Mouse (Mus musculus) embryonic facial prominence, embryonic 14.5 days (tissue): ENCODE measurements at regions not wholly inside any gene's neighbourhood (a gene's known extent, or its start where the extent isn't known, plus 50 kb on each side); places are given as distances from the start of the nearest gene placed in this dataset.

Experiments
- ATAC-seq: fragments of 200-750 bp; cut with Nextera tagmentation; 2 replicates; pipeline ENCODE4 v1.8.0; 2017; ENCODE audit warnings: low read depth, moderate number of reproducible peaks, moderate TSS enrichment
- DNase-seq: peaks from one replicate; pipeline ENCODE4 v3.0.0-alpha.2; 2015; ENCODE audit warnings: low spot score
- H3K27ac ChIP-seq: fragments of 300-500 bp; sonication (generic); replicated peaks from 2 replicates; pipeline ENCODE4 v1.5.1; 2014; ENCODE audit warnings: low read depth, mild to moderate bottlenecking, low read length, moderate library complexity
- H3K27me3 ChIP-seq: fragments of 300-500 bp; sonication (generic); replicated peaks from 2 replicates; pipeline ENCODE4 v1.6.1; 2014; ENCODE audit warnings: low read length; ENCODE audit not compliant: control insufficient read depth, insufficient read depth
- H3K36me3 ChIP-seq: fragments of 300-500 bp; sonication (generic); 2 replicates; pipeline ENCODE4 v1.6.1; 2014; ENCODE audit warnings: low read length, mixed read lengths; ENCODE audit not compliant: control insufficient read depth, insufficient read depth
- H3K4me1 ChIP-seq: fragments of 300-500 bp; sonication (generic); 2 replicates; pipeline ENCODE4 v1.6.1; 2014; ENCODE audit warnings: antibody characterized with exemption, low read length; ENCODE audit not compliant: control insufficient read depth, insufficient read depth
- H3K4me2 ChIP-seq: fragments of 300-500 bp; sonication (generic); 2 replicates; pipeline ENCODE4 v1.6.1; 2014; ENCODE audit warnings: low read depth, mild to moderate bottlenecking, low read length, moderate library complexity, mixed read lengths
- H3K4me3 ChIP-seq: fragments of 300-500 bp; sonication (generic); 2 replicates; pipeline ENCODE4 v1.5.1; 2014; ENCODE audit warnings: low read depth, mild to moderate bottlenecking, low read length
- H3K9ac ChIP-seq: fragments of 300-500 bp; sonication (generic); 2 replicates; pipeline ENCODE4 v1.6.1; 2014; ENCODE audit warnings: low read depth, mild to moderate bottlenecking, low read length, moderate library complexity, mixed read lengths
- H3K9me3 ChIP-seq: fragments of 300-500 bp; sonication (generic); 2 replicates; pipeline ENCODE4 v1.6.1; 2016; ENCODE audit warnings: low read length; ENCODE audit not compliant: control insufficient read depth
- WGBS: fragments of 180-500 bp; shearing (Covaris S2); extraction: QIAGEN DNeasy Blood & Tissue Kit; methylation state at CpG from one replicate; pipeline ENCODE4 v1.1.7; 2014; 5-methylcytosine and 5-hydroxymethylcytosine counted together

DNA sequence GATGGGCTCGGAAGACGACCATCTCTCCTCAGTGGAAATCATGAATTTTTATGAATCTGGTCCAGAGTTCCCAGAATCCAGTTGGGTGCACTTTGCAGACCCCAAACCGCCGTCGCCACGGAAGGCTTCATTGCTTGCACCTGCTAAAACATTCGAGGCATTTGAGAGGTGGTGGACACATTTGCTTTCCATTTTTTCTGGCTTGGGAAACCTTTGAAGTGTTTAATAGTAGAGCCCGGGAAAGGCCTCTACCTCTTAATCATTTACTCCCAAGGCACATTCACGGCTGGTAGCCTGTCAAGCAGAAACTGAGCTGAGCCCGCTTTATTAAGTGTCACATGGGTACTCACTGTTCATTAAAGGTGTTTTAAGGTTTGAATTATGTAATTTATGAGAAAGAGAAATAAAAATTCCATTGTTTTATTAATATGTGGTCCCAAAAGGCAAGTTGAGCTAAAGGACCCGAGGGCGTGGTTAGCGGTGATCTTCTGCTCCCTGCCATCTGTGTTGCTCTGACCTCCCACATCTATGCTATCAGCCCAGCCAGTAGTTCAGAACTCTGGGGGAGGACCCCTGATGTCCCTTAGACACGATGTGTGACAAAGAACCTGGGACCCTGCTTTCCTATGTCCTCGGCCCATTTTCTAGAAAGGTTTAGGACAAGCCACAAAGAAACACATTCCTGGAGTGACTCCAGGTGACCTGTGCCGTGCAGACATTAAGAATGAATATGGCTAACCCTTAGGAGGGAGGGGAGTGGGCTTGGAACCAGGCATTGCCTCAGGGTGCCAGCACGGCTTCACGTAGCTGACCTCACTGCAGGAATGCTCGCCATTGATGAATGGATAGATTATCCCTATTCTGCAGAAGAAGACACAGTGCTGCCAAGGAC is 227.9 kb downstream of the Emx2 start:
- H3K4me3 ChIP-seq = no peak overlapping the region
- DNase-seq (no peak), ATAC-seq (no peak)
- H3K27me3 ChIP-seq = no peaks in the 10 kb centered on the region
- H3K4me1 ChIP-seq = no peaks in the 10 kb centered on the region
- no peaks in the 10 kb centered on the region for H3K36me3 ChIP-seq
- WGBS = 47% methylated on average over 19 of the region's 19 CpGs
- H3K4me2 ChIP-seq = no peak overlapping the region
- no peaks in the 10 kb centered on the region for H3K9me3 ChIP-seq
- no peak overlapping the region for H3K9ac ChIP-seq
- no peak overlapping the region for H3K27ac ChIP-seq

- H3K4me3 ChIP-seq = no peak overlapping the region
- H3K9ac ChIP-seq = no peak overlapping the region
- no peak overlapping the region for H3K4me2 ChIP-seq
- no peaks in the 10 kb centered on the region for H3K36me3 ChIP-seq
- no peak for ATAC-seq
- DNase-seq = no peak
- WGBS = 73% methylated on average over 7 of the region's 7 CpGs
- H3K9me3 ChIP-seq = no peaks in the 10 kb centered on the region
- no peak overlapping the region for H3K27ac ChIP-seq
- no peaks in the 10 kb centered on the region for H3K27me3 ChIP-seq
- peaks cover 6% of the 10 kb centered on the region; the same call in 1 of the 2 replicates for H3K4me1 ChIP-seq
Measured at GRCm38 (mm10) chr19:59687206-59687605, 229.0 kb downstream of the Emx2 start.

GRCm38 (mm10) chr19:59687681-59688080 is 229.5 kb downstream of the Emx2 start:
- no peak overlapping the region for H3K4me3 ChIP-seq
- H3K27me3 ChIP-seq = no peaks in the 10 kb centered on the region
- no peaks in the 10 kb centered on the region for H3K9me3 ChIP-seq
- WGBS = 71% methylated on average over 1 of the region's 1 CpGs
- ATAC-seq (no peak), DNase-seq (no peak)
- H3K4me2 ChIP-seq = no peak overlapping the region
- H3K27ac ChIP-seq = no peak overlapping the region
- peaks cover 6% of the 10 kb centered on the region; the same call in 1 of the 2 replicates for H3K4me1 ChIP-seq
- no peaks in the 10 kb centered on the region for H3K36me3 ChIP-seq
- no peak overlapping the region for H3K9ac ChIP-seq

GRCm38 (mm10) chr19:59691541-59692096 is 233.4 kb downstream of the Emx2 start:
- Histone ChIP-seq H3K4me2 (no peak overlapping the region), H3K27ac (no peak overlapping the region), H3K27me3 (no peaks in the 10 kb centered on the region), H3K4me1 (peaks cover 6% of the 10 kb centered on the region; the same call in 1 of the 2 replicates), H3K9ac (no peak overlapping the region), H3K9me3 (no peaks in the 10 kb centered on the region), H3K4me3 (no peak overlapping the region), H3K36me3 (no peaks in the 10 kb centered on the region)
- ATAC-seq (no peak), DNase-seq (no peak)
- 56% methylated on average over 15 of the region's 15 CpGs for WGBS

GRCm38 (mm10) chr19:59697628-59698027 is 239.5 kb downstream of the Emx2 start:
- no peaks in the 10 kb centered on the region for H3K27me3 ChIP-seq
- peak; percentile 50 for DNase-seq

DNA sequence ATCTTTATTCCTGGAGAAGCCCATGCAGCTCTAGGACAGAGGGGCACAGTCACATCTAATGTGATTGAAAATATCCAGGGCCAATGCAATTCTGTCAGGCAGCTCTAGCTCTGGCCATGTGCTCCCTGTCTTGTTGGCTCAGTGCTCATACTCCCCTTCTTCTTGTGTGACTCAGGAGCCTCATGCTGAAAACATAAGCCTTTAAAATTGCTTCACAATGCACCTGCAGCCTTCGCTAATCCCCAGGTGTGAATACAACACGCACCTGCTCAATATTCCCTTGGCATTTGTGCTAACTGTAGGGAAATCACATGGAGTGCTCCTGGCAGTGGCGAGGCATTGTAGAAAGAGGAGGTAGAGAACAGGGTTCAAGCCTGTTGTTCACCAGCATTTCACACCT is 242.0 kb downstream of the Emx2 start:
- H3K9ac ChIP-seq = no peak overlapping the region
- H3K9me3 ChIP-seq = no peaks in the 10 kb centered on the region
- 62% methylated on average over 3 of the region's 3 CpGs for WGBS
- H3K36me3 ChIP-seq = no peaks in the 10 kb centered on the region
- no peaks in the 10 kb centered on the region for H3K4me1 ChIP-seq
- H3K27me3 ChIP-seq = no peaks in the 10 kb centered on the region
- DNase-seq (peak; percentile 70), ATAC-seq (peak; percentile 85)
- no peak overlapping the region for H3K4me3 ChIP-seq
- H3K27ac ChIP-seq = no peak overlapping the region
- no peak overlapping the region for H3K4me2 ChIP-seq

More at GRCm38 (mm10) chr19:59697628-59698027, 239.5 kb downstream of the Emx2 start:
- 55% methylated on average over 5 of the region's 5 CpGs for WGBS
- ATAC-seq = 0 out of 2 replicates have a peak, but pooled peaks have one; percentile 45
- Histone ChIP-seq H3K9me3 (no peaks in the 10 kb centered on the region), H3K27ac (no peak overlapping the region), H3K4me1 (no peaks in the 10 kb centered on the region), H3K4me2 (no peak overlapping the region), H3K9ac (no peak overlapping the region), H3K36me3 (no peaks in the 10 kb centered on the region), H3K4me3 (no peak overlapping the region)

DNA sequence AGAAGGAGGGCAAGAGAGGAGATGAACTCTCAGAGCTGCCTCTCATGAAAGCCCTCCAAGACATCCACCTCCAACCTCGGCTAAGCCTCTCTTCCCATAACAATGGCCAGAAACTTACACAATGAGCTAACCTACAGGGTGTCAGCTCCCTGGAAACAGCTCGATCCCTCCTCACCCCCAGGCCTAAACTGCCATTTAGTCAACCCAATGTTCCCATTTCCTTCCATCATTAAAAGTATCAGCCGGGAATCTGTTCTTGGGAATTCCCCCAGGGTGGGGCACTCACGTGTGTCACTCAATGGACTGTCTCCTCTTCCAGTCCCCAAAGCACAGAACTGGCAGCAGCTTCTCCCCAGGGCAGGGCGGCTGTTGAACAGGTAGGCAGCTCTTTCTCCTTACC is 236.3 kb downstream of the Rab11fip2 start:
- H3K4me1 ChIP-seq = no peaks in the 10 kb centered on the region
- no peak for DNase-seq
- no peak overlapping the region for H3K4me3 ChIP-seq
- H3K9me3 ChIP-seq = no peaks in the 10 kb centered on the region
- 58% methylated on average over 5 of the region's 5 CpGs for WGBS
- H3K9ac ChIP-seq = no peak overlapping the region
- no peak for ATAC-seq
- no peaks in the 10 kb centered on the region for H3K36me3 ChIP-seq
- no peak overlapping the region for H3K4me2 ChIP-seq
- no peaks in the 10 kb centered on the region for H3K27me3 ChIP-seq
- H3K27ac ChIP-seq = no peak overlapping the region

GRCm38 (mm10) chr19:59709180-59709579 is 234.3 kb downstream of the Rab11fip2 start:
- DNase-seq (peak; percentile 76), ATAC-seq (peak; percentile 92)
- H3K4me1 ChIP-seq = no peaks in the 10 kb centered on the region
- no peak overlapping the region for H3K27ac ChIP-seq
- no peak overlapping the region for H3K4me2 ChIP-seq
- no peaks in the 10 kb centered on the region for H3K9me3 ChIP-seq
- H3K9ac ChIP-seq = no peak overlapping the region
- no peaks in the 10 kb centered on the region for H3K36me3 ChIP-seq
- H3K27me3 ChIP-seq = no peaks in the 10 kb centered on the region
- H3K4me3 ChIP-seq = no peak overlapping the region
- 39% methylated on average over 2 of the region's 2 CpGs for WGBS
